Mouse (Mus musculus): ENCODE data around the gene Lamb1.

GRCm38 (mm10) chr12:31244001-31244400 lies 21.0 kb upstream of the Lamb1 start:
- no peak for TF ChIP-seq CTCF (IDR thresholded peaks at IDR 0.05; ENCODE audit: borderline replicate concordance, control insufficient read depth, extremely low read depth, insufficient read depth, low read length, poor library complexity)
- no peak for TF ChIP-seq POLR2A (IDR thresholded peaks at IDR 0.05; ENCODE audit: control insufficient read depth, extremely low read depth, insufficient read depth, low read length, poor library complexity)

Measured in thymus, adult 2 months (tissue).